Mouse (Mus musculus): Measurements from ENCODE around the gene Fscn2. TPM values are rescaled to one million over a fixed set of nuclear protein-coding genes. Genes with fewer than 3 reads are reported as not detected.

Fscn2 gene
- 0.54 and 0.64 TPM in 2 replicates for polyA plus RNA-seq (2012; rRNA removed)

GRCm38 (mm10) chr11:120361295-120361694 lies at the start of gene Fscn2:
Gene Fscn2, plus strand, starts transcription at chr11:120361534.

GRCm38 (mm10) chr11:120347791-120348683 lies 13.3 kb upstream of the Fscn2 start, which contains the start of gene Actg1:
Gene Actg1, minus strand, starts transcription at chr11:120348542.

DNA sequence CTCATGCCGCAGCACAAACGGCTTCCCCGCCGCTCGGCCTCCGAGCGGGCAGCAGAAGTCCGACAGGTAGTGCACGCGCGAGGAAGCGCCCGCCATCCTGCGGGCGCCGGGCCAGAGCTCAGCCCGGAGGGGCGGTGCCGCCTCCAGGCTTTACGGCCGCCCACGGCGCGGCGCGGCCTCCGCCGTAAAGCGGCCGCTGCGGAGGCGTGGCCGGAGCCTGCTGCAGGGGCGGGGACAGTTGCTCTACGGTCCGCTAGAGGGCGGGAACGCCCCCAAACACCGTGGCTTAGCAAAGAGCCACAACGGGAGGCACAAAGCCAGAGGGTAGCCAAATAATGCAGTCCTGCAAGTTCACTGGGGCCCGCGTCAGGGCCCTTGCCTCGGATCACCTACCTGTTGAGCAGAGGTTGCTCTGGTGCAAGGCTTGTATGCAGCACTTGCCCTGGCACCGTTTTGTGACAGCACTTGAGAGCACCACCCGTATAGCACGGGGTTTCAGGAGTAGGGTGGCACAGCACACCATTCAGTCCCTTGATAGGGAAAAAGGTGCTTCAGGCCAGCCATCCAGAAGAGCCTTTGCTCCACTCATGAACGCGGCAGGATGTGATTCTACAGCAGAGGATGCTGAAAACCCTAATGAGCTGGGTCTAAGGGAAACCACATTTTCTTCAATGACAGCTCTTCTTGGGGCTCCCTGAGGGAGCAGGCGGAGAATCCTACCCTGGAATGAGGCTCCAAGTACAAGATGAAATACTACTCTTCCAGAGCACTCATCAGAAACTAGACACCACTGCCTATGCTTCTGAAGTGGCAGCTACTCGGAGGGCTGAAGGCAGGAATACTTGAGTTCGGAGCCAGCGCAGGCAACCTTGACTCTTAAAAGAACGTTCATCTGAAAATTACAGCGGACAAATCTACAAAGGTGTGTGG lies 17.5 kb downstream of the Fscn2 start, which contains the start of gene Faap100:
TSS of gene Faap100 (minus strand) at position 154 of the 930 bp plus-strand sequence.

Other genes with a start within 250 kb of the Fscn2 start
- gene Slc38a10, start 210.2 kb upstream of the Fscn2 start, polyA plus RNA-seq (2012; rRNA removed): 104 TPM in 2 replicates
- gene Bahcc1, start 128.6 kb upstream of the Fscn2 start, polyA plus RNA-seq (2012; rRNA removed): 35.0 and 36.9 TPM in 2 replicates
- gene Actg1, start 13.0 kb upstream of the Fscn2 start, polyA plus RNA-seq (2012; rRNA removed): 1,737 and 2,132 TPM in 2 replicates
- 84.8 and 87.8 TPM in 2 replicates for gene Faap100, start 17.2 kb downstream of the Fscn2 start, polyA plus RNA-seq (2012; rRNA removed)
- 49.9 and 50.5 TPM in 2 replicates for gene Nploc4, start 76.2 kb downstream of the Fscn2 start, polyA plus RNA-seq (2012; rRNA removed)
- gene Tspan10, start 81.1 kb downstream of the Fscn2 start, polyA plus RNA-seq (2012; rRNA removed): 0.14 TPM in 1 of 2 replicates, not detected in the other
- 0.29 and 0.44 TPM in 2 replicates for gene Pde6g, start 92.0 kb downstream of the Fscn2 start, polyA plus RNA-seq (2012; rRNA removed)
- 8.3 and 9.0 TPM in 2 replicates for gene Oxld1, start 96.5 kb downstream of the Fscn2 start, polyA plus RNA-seq (2012; rRNA removed)
- gene Ccdc137, start 96.6 kb downstream of the Fscn2 start, polyA plus RNA-seq (2012; rRNA removed): 34.1 and 34.7 TPM in 2 replicates
- 40.3 and 40.8 TPM in 2 replicates for gene Arl16, start 106.1 kb downstream of the Fscn2 start, polyA plus RNA-seq (2012; rRNA removed)
- 101 and 106 TPM in 2 replicates for gene Mrpl12, start 123.1 kb downstream of the Fscn2 start, polyA plus RNA-seq (2012; rRNA removed)
- 42.9 and 47.1 TPM in 2 replicates for gene Slc25a10, start 130.3 kb downstream of the Fscn2 start, polyA plus RNA-seq (2012; rRNA removed)
- gene Gcgr, start 169.2 kb downstream of the Fscn2 start, polyA plus RNA-seq (2012; rRNA removed): 0.25 and 1.1 TPM in 2 replicates
- 208 and 216 TPM in 2 replicates for gene Mcrip1, start 188.2 kb downstream of the Fscn2 start, polyA plus RNA-seq (2012; rRNA removed)
- 0.59 TPM in 1 of 2 replicates, not detected in the other for gene Ppp1r27, start 189.6 kb downstream of the Fscn2 start, polyA plus RNA-seq (2012; rRNA removed)
- 209 and 309 TPM in 2 replicates for gene P4hb, start 211.7 kb downstream of the Fscn2 start, polyA plus RNA-seq (2012; rRNA removed)
- gene Arhgdia, start 220.1 kb downstream of the Fscn2 start, polyA plus RNA-seq (2012; rRNA removed): 455 and 517 TPM in 2 replicates
- 136 and 151 TPM in 2 replicates for gene Alyref, start 236.8 kb downstream of the Fscn2 start, polyA plus RNA-seq (2012; rRNA removed)
- gene Anapc11, start 236.9 kb downstream of the Fscn2 start, polyA plus RNA-seq (2012; rRNA removed): 168 and 170 TPM in 2 replicates
- gene Npb, start 246.9 kb downstream of the Fscn2 start, polyA plus RNA-seq (2012; rRNA removed): 0.73 and 1.2 TPM in 2 replicates

Measured in central nervous system, embryonic 14 days (tissue).